Mouse (Mus musculus): ENCODE measurements around the gene Car1. TPM values are rescaled to one million over a fixed set of nuclear protein-coding genes. Genes with fewer than 3 reads are reported as not detected.
"Not testable (repeated sequence)": the region's sequence is repeated elsewhere in the genome, so short reads cannot be mapped to it uniquely, and the experiment has no call there.

Car1 gene
- polyA plus RNA-seq, 1 experiment from 2014 or later: 32.9 TPM

DNA sequence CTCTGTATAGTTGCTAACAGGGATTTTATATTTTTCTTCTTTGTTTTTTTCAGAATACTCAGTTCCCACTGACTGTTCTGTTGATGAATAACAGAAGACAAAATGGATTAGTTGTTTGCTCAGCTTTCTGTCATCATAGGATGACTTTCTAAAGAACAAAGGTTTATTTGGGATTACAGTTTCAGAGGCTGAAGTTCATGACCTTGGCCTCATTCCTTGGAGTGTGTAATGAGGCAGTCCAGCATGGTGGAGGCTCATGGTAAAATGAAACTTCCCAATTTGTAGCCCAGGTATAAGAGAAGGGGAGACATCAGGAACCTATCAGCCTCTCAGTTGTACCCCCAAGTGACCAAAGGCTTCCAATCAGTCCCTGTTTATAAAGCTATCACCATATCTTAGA, 20.7 kb upstream of the Car1 start:
- DNase-seq (ENCODE audit: low spot score): no peak
- Histone ChIP-seq H3K9ac (ENCODE audit: low read depth, low read length) (no peak overlapping the region), H3K27me3 (replicated peaks; ENCODE audit: control insufficient read depth, insufficient read depth, low read length) (no peaks in the 10 kb centered on the region), H3K4me3 (ENCODE audit: low read depth, low read length) (no peak overlapping the region), H3K4me1 (replicated peaks; ENCODE audit: control insufficient read depth, insufficient read depth, low read length) (no peaks in the 10 kb centered on the region), H3K27ac (ENCODE audit: low read depth, low read length) (no peak overlapping the region), H3K9me3 (ENCODE audit: control insufficient read depth, low read length) (no peaks in the 10 kb centered on the region), H3K36me3 (ENCODE audit: control insufficient read depth, insufficient read depth, low read length) (no peaks in the 10 kb centered on the region), H3K4me2 (no peak overlapping the region)
- no peak for ATAC-seq (replicated peaks; ENCODE audit: low FRiP score)

DNA sequence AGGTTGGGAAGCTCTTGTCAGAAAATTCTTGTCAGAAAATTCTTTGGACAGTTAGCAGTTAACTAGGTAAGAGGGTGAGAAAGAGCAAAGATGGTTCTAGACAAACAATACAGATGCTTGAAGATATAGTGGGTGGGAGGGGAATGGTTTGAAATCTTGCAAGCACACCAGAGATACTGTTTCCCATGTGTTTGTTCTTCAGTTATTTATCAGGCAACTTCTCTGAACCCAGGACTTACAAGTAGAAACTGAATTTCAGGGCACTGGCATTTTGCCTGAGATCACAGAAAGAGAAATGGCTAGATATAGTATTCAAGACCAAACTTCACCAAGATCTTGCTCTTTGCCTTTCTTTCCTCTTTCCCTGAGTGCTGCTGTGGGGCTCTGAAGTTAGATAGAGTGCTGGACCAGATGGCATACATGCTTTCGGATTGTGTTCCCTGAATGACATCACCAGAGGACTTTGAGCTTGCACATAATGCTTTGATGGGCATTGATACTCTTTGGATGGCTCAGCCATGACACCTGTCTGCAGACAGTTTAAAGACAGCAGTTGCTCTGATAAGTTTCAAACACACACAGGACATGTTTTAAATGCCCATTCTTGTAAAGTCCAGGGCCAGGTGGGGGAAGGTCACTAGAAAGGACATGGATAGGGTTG, 11.8 kb upstream of the Car1 start:
- H3K9ac ChIP-seq (ENCODE audit: low read depth, low read length): no peak overlapping the region
- 72% methylated on average over 1 of the region's 1 CpGs for WGBS
- no peaks in the 10 kb centered on the region for H3K9me3 ChIP-seq (ENCODE audit: control insufficient read depth, low read length)
- H3K4me1 ChIP-seq (replicated peaks; ENCODE audit: control insufficient read depth, insufficient read depth, low read length): no peaks in the 10 kb centered on the region
- H3K4me3 ChIP-seq (ENCODE audit: low read depth, low read length): no peak overlapping the region
- no peak overlapping the region for H3K4me2 ChIP-seq
- DNase-seq (ENCODE audit: low spot score) (no peak), ATAC-seq (replicated peaks; ENCODE audit: low FRiP score) (no peak)
- no peaks in the 10 kb centered on the region for H3K27me3 ChIP-seq (replicated peaks; ENCODE audit: control insufficient read depth, insufficient read depth, low read length)
- H3K27ac ChIP-seq (ENCODE audit: low read depth, low read length): no peak overlapping the region
- H3K36me3 ChIP-seq (ENCODE audit: control insufficient read depth, insufficient read depth, low read length): no peaks in the 10 kb centered on the region

DNA sequence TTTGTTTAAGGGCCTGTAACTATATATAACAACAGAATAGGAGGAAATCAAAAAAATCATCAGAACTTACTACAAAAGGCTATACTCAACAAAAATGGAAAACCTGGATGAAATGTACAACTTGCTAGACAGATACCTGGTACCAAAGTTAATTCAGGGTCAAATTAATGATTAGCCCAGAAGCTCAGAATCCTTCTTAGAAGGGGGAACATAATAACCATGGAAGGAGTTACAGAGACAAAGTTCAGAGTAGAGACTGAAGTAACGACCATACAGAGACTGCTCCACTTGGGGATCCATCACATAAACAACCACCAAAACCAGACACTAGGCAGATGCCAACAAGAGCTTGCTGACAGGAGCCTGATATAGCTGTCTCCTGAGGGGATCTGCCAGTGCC, 7.2 kb upstream of the Car1 start:
- WGBS: 66% methylated on average over 1 of the region's 1 CpGs
- H3K27me3 ChIP-seq (replicated peaks; ENCODE audit: control insufficient read depth, insufficient read depth, low read length); H3K9me3 ChIP-seq (ENCODE audit: control insufficient read depth, low read length); H3K4me1 ChIP-seq (replicated peaks; ENCODE audit: control insufficient read depth, insufficient read depth, low read length); H3K36me3 ChIP-seq (ENCODE audit: control insufficient read depth, insufficient read depth, low read length); H3K4me3 ChIP-seq (ENCODE audit: low read depth, low read length); H3K9ac ChIP-seq (ENCODE audit: low read depth, low read length); H3K27ac ChIP-seq (ENCODE audit: low read depth, low read length); ATAC-seq (replicated peaks; ENCODE audit: low FRiP score); H3K4me2 ChIP-seq; DNase-seq (ENCODE audit: low spot score): not testable (repeated sequence)

DNA sequence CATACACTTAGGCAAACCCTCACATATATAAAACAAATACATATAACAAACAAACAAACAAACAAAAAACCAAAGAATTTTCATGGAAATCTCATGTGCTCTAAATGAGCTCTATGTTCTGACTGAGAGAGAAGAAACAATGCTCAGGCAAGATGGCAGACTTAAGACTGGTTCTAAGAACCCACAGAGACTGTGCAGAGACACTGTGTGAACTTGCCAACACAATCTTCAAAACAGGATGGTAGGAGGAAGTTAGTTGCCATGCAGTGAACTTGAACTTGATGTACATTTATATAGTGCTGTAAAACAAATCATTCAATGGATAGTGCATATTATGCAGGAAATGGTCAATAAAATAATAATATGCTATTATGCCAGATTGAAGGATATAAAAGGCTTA, 1.5 kb downstream of the Car1 start:
- Histone ChIP-seq H3K9me3 (ENCODE audit: control insufficient read depth, low read length) (no peaks in the 10 kb centered on the region), H3K27me3 (replicated peaks; ENCODE audit: control insufficient read depth, insufficient read depth, low read length) (no peaks in the 10 kb centered on the region), H3K36me3 (ENCODE audit: control insufficient read depth, insufficient read depth, low read length) (no peaks in the 10 kb centered on the region), H3K4me2 (no peak overlapping the region), H3K27ac (ENCODE audit: low read depth, low read length) (no peak overlapping the region), H3K4me3 (ENCODE audit: low read depth, low read length) (no peak overlapping the region), H3K4me1 (replicated peaks; ENCODE audit: control insufficient read depth, insufficient read depth, low read length) (no peaks in the 10 kb centered on the region), H3K9ac (ENCODE audit: low read depth, low read length) (no peak overlapping the region)
- ATAC-seq (replicated peaks; ENCODE audit: low FRiP score): no peak
- no peak for DNase-seq (ENCODE audit: low spot score)

DNA sequence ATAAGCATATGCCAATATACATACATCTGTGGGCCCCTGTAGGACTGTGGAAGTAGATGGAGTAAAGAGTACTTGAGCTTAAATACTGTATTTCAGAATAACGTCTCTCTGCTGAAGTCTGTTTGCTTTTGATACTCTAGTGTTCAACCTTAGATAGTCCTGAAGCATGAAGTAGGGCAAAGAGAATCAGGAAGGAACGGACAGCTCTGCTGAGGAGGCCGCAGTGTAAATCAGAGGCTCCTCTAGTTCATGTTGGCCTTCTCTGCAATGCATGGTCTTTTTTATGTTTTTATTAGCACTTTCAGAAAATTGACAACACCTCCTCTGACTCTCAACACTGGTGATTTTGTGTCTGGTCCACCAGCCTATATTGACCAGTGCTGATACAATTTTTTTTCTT, 2.2 kb downstream of the Car1 start:
- H3K9me3 ChIP-seq (ENCODE audit: control insufficient read depth, low read length): no peaks in the 10 kb centered on the region
- no peak for ATAC-seq (replicated peaks; ENCODE audit: low FRiP score)
- no peaks in the 10 kb centered on the region for H3K4me1 ChIP-seq (replicated peaks; ENCODE audit: control insufficient read depth, insufficient read depth, low read length)
- no peak for DNase-seq (ENCODE audit: low spot score)
- no peak overlapping the region for H3K4me2 ChIP-seq
- H3K4me3 ChIP-seq (ENCODE audit: low read depth, low read length): no peak overlapping the region
- no peaks in the 10 kb centered on the region for H3K36me3 ChIP-seq (ENCODE audit: control insufficient read depth, insufficient read depth, low read length)
- H3K27ac ChIP-seq (ENCODE audit: low read depth, low read length): no peak overlapping the region
- no peaks in the 10 kb centered on the region for H3K27me3 ChIP-seq (replicated peaks; ENCODE audit: control insufficient read depth, insufficient read depth, low read length)
- 84% methylated on average over 3 of the region's 3 CpGs for WGBS
- H3K9ac ChIP-seq (ENCODE audit: low read depth, low read length): no peak overlapping the region

DNA sequence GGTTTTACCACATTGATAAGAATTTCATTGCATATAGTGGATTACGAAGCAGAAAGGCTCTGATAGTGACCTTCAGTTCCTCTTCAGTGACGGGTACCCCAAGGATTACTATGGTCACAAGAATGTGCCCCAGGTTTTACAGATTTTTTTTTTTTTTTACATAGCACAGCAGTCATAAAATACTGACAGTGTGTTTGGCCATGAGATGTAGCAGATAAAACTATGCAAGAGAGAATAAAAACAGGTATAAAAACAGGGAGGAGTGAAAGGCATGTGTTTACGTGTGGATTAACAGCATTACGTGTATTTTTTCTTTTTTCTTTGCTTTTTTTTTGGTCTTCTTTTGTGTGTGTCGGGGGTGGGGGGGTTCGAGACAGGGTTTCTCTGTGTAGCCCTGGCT, 3.3 kb downstream of the Car1 start:
- Histone ChIP-seq H3K4me1 (replicated peaks; ENCODE audit: control insufficient read depth, insufficient read depth, low read length) (no peaks in the 10 kb centered on the region), H3K9me3 (ENCODE audit: control insufficient read depth, low read length) (no peaks in the 10 kb centered on the region), H3K36me3 (ENCODE audit: control insufficient read depth, insufficient read depth, low read length) (no peaks in the 10 kb centered on the region), H3K27ac (ENCODE audit: low read depth, low read length) (no peak overlapping the region), H3K4me3 (ENCODE audit: low read depth, low read length) (no peak overlapping the region), H3K4me2 (no peak overlapping the region), H3K9ac (ENCODE audit: low read depth, low read length) (no peak overlapping the region), H3K27me3 (replicated peaks; ENCODE audit: control insufficient read depth, insufficient read depth, low read length) (no peaks in the 10 kb centered on the region)
- DNase-seq (ENCODE audit: low spot score) (no peak), ATAC-seq (replicated peaks; ENCODE audit: low FRiP score) (no peak)
- 76% methylated on average over 6 of the region's 6 CpGs for WGBS

DNA sequence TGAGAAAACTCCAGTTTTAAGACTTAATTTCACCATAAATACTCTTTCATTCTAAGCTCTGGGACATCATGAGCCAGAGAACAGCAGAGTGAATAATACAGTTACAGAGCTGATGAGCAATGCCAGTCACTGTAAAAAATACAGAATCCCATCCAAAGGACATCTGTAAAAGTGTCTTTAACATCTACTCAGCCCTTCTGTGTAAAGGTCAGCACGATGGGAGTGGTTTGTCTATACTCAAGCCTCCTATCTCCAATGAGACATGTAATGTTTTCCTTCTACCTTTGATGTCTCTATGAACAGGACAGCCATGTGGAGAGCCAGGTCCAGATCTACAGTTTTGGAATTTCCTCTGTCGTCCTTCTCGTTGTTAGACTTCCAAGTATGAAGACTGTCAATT, 11.1 kb downstream of the Car1 start:
- Histone ChIP-seq H3K4me2 (no peak overlapping the region), H3K27ac (ENCODE audit: low read depth, low read length) (no peak overlapping the region), H3K4me3 (ENCODE audit: low read depth, low read length) (no peak overlapping the region), H3K9me3 (ENCODE audit: control insufficient read depth, low read length) (no peaks in the 10 kb centered on the region), H3K27me3 (replicated peaks; ENCODE audit: control insufficient read depth, insufficient read depth, low read length) (no peaks in the 10 kb centered on the region), H3K4me1 (replicated peaks; ENCODE audit: control insufficient read depth, insufficient read depth, low read length) (no peaks in the 10 kb centered on the region), H3K36me3 (ENCODE audit: control insufficient read depth, insufficient read depth, low read length) (no peaks in the 10 kb centered on the region), H3K9ac (ENCODE audit: low read depth, low read length) (no peak overlapping the region)
- DNase-seq (ENCODE audit: low spot score) (no peak), ATAC-seq (replicated peaks; ENCODE audit: low FRiP score) (no peak)
- WGBS: 77% methylated on average over 3 of the region's 3 CpGs

DNA sequence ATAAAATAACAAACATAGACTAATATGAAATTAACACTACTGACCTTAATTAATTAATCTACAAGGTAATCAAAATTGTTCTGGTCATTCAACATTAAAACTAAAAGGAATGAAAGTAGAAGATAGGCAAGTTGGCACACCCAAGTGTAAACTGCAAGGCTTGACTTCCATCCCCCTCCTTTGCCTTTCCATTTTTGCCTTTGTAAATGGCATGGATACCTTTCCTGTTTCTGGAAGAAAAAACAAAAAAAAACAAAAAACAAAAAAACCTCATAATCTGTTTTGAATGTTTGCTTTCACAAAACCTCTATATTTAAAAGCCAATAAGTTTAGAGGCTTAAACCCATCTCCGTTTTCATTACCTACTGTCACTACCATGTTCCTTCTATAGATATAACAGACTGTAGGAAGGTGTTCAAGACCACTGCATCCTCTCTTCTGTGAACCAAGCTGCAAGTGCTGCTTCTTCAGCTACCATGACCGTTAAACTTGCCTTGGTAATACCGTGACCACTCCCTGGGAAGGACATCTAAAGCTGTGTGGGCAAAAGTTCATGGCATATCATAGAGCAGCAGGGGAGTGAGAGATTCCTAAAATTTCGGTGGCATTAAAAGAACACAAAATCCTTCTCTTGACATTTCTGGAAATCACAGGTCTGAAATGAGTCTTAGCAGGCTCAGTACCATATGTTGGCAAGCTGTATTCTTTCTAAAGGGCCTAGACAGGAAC, 12.7 kb downstream of the Car1 start:
- DNase-seq (ENCODE audit: low spot score) (no peak), ATAC-seq (replicated peaks; ENCODE audit: low FRiP score) (no peak)
- Histone ChIP-seq H3K9me3 (ENCODE audit: control insufficient read depth, low read length) (no peaks in the 10 kb centered on the region), H3K27ac (ENCODE audit: low read depth, low read length) (no peak overlapping the region), H3K9ac (ENCODE audit: low read depth, low read length) (no peak overlapping the region), H3K27me3 (replicated peaks; ENCODE audit: control insufficient read depth, insufficient read depth, low read length) (no peaks in the 10 kb centered on the region), H3K4me2 (no peak overlapping the region), H3K36me3 (ENCODE audit: control insufficient read depth, insufficient read depth, low read length) (no peaks in the 10 kb centered on the region), H3K4me1 (replicated peaks; ENCODE audit: control insufficient read depth, insufficient read depth, low read length) (no peaks in the 10 kb centered on the region), H3K4me3 (ENCODE audit: low read depth, low read length) (no peak overlapping the region)
- WGBS: 81% methylated on average over 4 of the region's 4 CpGs

DNA sequence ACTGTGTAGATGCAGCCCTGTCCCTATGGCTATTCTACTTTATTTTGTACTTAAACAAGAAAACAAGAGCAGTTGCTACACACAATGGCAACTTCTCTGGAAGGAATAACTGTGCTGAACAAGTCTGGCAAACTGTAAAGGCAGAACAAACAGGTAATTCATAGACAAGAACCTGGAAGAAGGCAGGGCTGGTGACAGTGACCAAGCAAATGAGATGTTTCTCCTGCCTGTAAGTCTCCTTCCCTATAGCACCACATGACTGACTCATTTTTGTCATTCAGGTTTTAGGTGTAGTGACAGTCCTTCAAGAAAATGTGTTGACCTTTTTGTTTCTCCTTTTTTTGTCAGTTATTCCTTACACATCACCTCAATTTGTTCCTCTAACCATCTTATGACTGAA, 16.1 kb downstream of the Car1 start:
- no peaks in the 10 kb centered on the region for H3K36me3 ChIP-seq (ENCODE audit: control insufficient read depth, insufficient read depth, low read length)
- no peak for DNase-seq (ENCODE audit: low spot score)
- no peak overlapping the region for H3K27ac ChIP-seq (ENCODE audit: low read depth, low read length)
- no peaks in the 10 kb centered on the region for H3K27me3 ChIP-seq (replicated peaks; ENCODE audit: control insufficient read depth, insufficient read depth, low read length)
- H3K4me1 ChIP-seq (replicated peaks; ENCODE audit: control insufficient read depth, insufficient read depth, low read length): no peaks in the 10 kb centered on the region
- H3K4me3 ChIP-seq (ENCODE audit: low read depth, low read length): no peak overlapping the region
- no peak overlapping the region for H3K4me2 ChIP-seq
- H3K9me3 ChIP-seq (ENCODE audit: control insufficient read depth, low read length): no peaks in the 10 kb centered on the region
- ATAC-seq (replicated peaks; ENCODE audit: low FRiP score): no peak
- no peak overlapping the region for H3K9ac ChIP-seq (ENCODE audit: low read depth, low read length)

All from liver, embryonic 11.5 days (tissue).